11 mouse cellular contexts compared by ENCODE assay signal in the genomic region with DNA sequence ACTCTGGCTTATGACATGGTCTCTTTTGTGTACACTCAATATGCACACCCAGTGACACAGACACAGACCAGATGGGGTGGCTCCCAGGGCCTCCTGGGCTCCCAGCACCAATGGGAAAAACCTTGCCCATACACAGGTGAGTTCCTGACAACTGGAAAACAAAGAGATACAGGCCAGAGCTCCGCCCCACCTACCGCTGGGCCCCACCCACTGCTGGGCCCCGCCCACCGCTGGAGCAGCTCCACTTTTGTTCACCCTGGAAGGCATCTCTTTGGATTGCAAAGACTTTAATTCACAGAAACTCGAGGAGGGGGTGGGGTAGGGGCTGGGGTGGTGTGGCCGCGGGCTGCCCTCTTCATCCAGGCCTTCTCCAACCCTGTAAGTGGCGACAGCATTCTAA. TPM values are rescaled to one million over a fixed set of nuclear protein-coding genes. Genes with fewer than 3 reads are reported as not detected.
DNase-seq lines count a peak whose midpoint lies in the region; ATAC-seq and TF ChIP-seq lines count a peak whose summit lies in the region.
"Had no signal": no experiment of that assay in that cellular context is flagged by ENCODE, and none has a peak within 500 bp of the region (broad histone marks: within the 10 kb centered on the region; RNA-seq: fewer than 3 reads in every experiment).

No protein-coding gene starts in this region.

- H3K9me3 ChIP-seq in heart, postnatal 0 days (replicated peaks; ENCODE audit: control insufficient read depth, low read length), result no peaks in the 10 kb centered on the region
- H3K9me3 ChIP-seq in limb, embryonic 13.5 days, result no peaks in the 10 kb centered on the region

- H3K4me1 ChIP-seq in heart, postnatal 0 days (ENCODE audit: control insufficient read depth, insufficient read depth), result peaks cover 25% of the 10 kb centered on the region
- peaks cover 23% of the 10 kb centered on the region for H3K4me1 ChIP-seq in limb, embryonic 13.5 days

- DNase-seq in heart, postnatal 0 days (ENCODE audit: low spot score), result no peak
- no peak for DNase-seq in heart, postnatal 25 days (ENCODE audit: low spot score)
- DNase-seq in thymus, postnatal 4 days, result peak; percentile 27
- DNase-seq in thymus, postnatal 0 days (ENCODE audit: low spot score), result no peak
- DNase-seq in yolk sac, embryonic 10.5 days (ENCODE audit: low spot score), result no peak
- no peak for DNase-seq in thymus, postnatal 10 days (ENCODE audit: low spot score in 2 of 2)
- no peak for DNase-seq in gastrocnemius, postnatal 10 days
- DNase-seq: left cerebral cortex, postnatal 4 days; retina, postnatal 1 day had no signal

- no peak overlapping the region for H3K4me3 ChIP-seq in heart, postnatal 0 days (ENCODE audit: low read depth, low read length)
- no peak overlapping the region for H3K4me3 ChIP-seq in limb, embryonic 13.5 days

- peak overlapping the region; percentile 78 for H3K27ac ChIP-seq in heart, postnatal 0 days (ENCODE audit: low read depth)
- H3K27ac ChIP-seq in limb, embryonic 13.5 days, result no peak overlapping the region

- TF ChIP-seq CTCF in heart, postnatal 0 days (IDR thresholded peaks at IDR 0.05; ENCODE audit: low read depth), result no peak

- H3K27me3 ChIP-seq in heart, postnatal 0 days (ENCODE audit: control insufficient read depth, insufficient read depth, low read length), result no peaks in the 10 kb centered on the region
- H3K27me3 ChIP-seq in limb, embryonic 13.5 days, result peaks cover 5% of the 10 kb centered on the region; the same call in 1 of the 2 replicates
- H3K27me3 ChIP-seq: CH12.LX had no signal

- WGBS in heart, postnatal 0 days, result 45% methylated on average over 8 of the region's 8 CpGs
- WGBS in limb, embryonic 13.5 days, result 32% methylated on average over 8 of the region's 8 CpGs

- no peak for TF ChIP-seq EP300 in heart, postnatal 0 days (IDR thresholded peaks at IDR 0.05; ENCODE audit: low read depth)

- H3K4me2 ChIP-seq in heart, postnatal 0 days (ENCODE audit: low read depth, low read length), result no peak overlapping the region
- no peak overlapping the region for H3K4me2 ChIP-seq in limb, embryonic 13.5 days (replicated peaks)

- intact Hi-C loops in heart, postnatal 25 days (cut with DNase I), result loop anchor here (5.0 kb wide), 1 partner anchor 39 kb away; no protein-coding TSS in a partner anchor

- 0 out of 2 replicates have a peak overlapping the region, but pooled peaks have one; percentile 1 for H3K9ac ChIP-seq in heart, postnatal 0 days (replicated peaks; ENCODE audit: low read depth, low read length)
- no peak overlapping the region for H3K9ac ChIP-seq in limb, embryonic 13.5 days

- ATAC-seq in heart, postnatal 0 days (ENCODE audit: insufficient read depth, low read depth), result no peak
- ATAC-seq in limb, embryonic 13.5 days (ENCODE audit: low FRiP score, low read depth), result 0 out of 2 replicates have a peak, but pooled peaks have one; percentile 4

- peaks cover 6% of the 10 kb centered on the region; the same call in 1 of the 2 replicates for H3K36me3 ChIP-seq in heart, postnatal 0 days (replicated peaks; ENCODE audit: control insufficient read depth, insufficient read depth, low read length)
- peaks cover 5% of the 10 kb centered on the region; the same call in 1 of the 2 replicates for H3K36me3 ChIP-seq in limb, embryonic 13.5 days

RNA-seq across cellular contexts. Expression of gene Slc25a51, which starts 14.8 kb away (rescaled TPM):
- total RNA-seq in heart, postnatal 0 days (2014; rRNA removed; ENCODE audit: low replicate concordance), result 136 and 190 TPM in 2 replicates
- polyA plus RNA-seq in heart, postnatal 0 days (2015; fragmentation: Nextera tagmentation; extraction: Ambion mirVana), result 60.9 and 70.1 TPM in 2 replicates
- 100 to 1,000 TPM; 105 to 128 TPM for total RNA-seq in heart, postnatal 25 days (2021)
- 38.6 and 41.8 TPM in 2 replicates for polyA plus RNA-seq in thymus, postnatal 0 days (2015; fragmentation: Nextera tagmentation; extraction: Ambion mirVana)
- polyA plus RNA-seq in limb, embryonic 13.5 days (2015; fragmentation: Nextera tagmentation; extraction: Ambion mirVana), result 53.9 and 68.1 TPM in 2 replicates
- 10 to 100 TPM; 73.2 to 75.5 TPM for total RNA-seq in gastrocnemius, postnatal 10 days (2021)
